Mouse (Mus musculus) midbrain, embryonic 12.5 days (tissue): ENCODE results near the gene Fscn1. TPM values are rescaled to one million over a fixed set of nuclear protein-coding genes. Genes with fewer than 3 reads are reported as not detected.
A peak's percentile ranks its signal among the peaks of the same experiment; 100 is the strongest.

Source experiments
- ATAC-seq: fragments of 200-750 bp; cut with Nextera tagmentation; 2 replicates; pipeline ENCODE4 v1.8.0; 2017; ENCODE audit warnings: low read depth, moderate TSS enrichment, moderate library complexity; ENCODE audit not compliant: low FRiP score
- H3K27ac ChIP-seq: fragments of 300-500 bp; sonication (generic); replicated peaks from 2 replicates; pipeline ENCODE4 v1.5.1; 2016; ENCODE audit warnings: mild to moderate bottlenecking
- H3K27me3 ChIP-seq: fragments of 300-500 bp; sonication (generic); 2 replicates; pipeline ENCODE4 v1.6.1; 2016; ENCODE audit warnings: mild to moderate bottlenecking
- H3K36me3 ChIP-seq: fragments of 300-500 bp; sonication (generic); 2 replicates; pipeline ENCODE4 v1.6.1; 2016
- H3K4me1 ChIP-seq: fragments of 300-500 bp; sonication (generic); 2 replicates; pipeline ENCODE4 v1.6.1; 2016
- H3K4me2 ChIP-seq: fragments of 300-500 bp; sonication (generic); replicated peaks from 2 replicates; pipeline ENCODE4 v1.6.1; 2016; ENCODE audit warnings: mild to moderate bottlenecking, moderate library complexity
- H3K4me3 ChIP-seq: fragments of 300-500 bp; sonication (generic); 2 replicates; pipeline ENCODE4 v1.5.1; 2016; ENCODE audit warnings: mild to moderate bottlenecking
- H3K9ac ChIP-seq: fragments of 300-500 bp; sonication (generic); replicated peaks from 2 replicates; pipeline ENCODE4 v1.6.1; 2016; ENCODE audit warnings: mild to moderate bottlenecking, moderate library complexity
- H3K9me3 ChIP-seq: fragments of 300-500 bp; sonication (generic); 2 replicates; pipeline ENCODE4 v1.6.1; 2016; ENCODE audit warnings: mild to moderate bottlenecking
- WGBS: fragments of 180-500 bp; shearing (Covaris S2); methylation state at CpG from one replicate; pipeline ENCODE4 v1.1.7; 2016; 5-methylcytosine and 5-hydroxymethylcytosine counted together
- polyA plus RNA-seq: library from polyadenylated mRNA; unstranded; fragments of >200 nt; fragmentation: Nextera tagmentation; extraction: Ambion mirVana; gene quantifications from 2 replicates; pipeline ENCODE4 v1.2.1, GENCODE M21; 2016

The Fscn1 gene
- 707 and 742 TPM in 2 replicates for polyA plus RNA-seq

GRCm38 (mm10) chr5:142959576-142960556, at the start of gene Fscn1:
Gene Fscn1, plus strand, starts transcription at chr5:142960343.
- Histone ChIP-seq H3K9me3 (no peaks in the 10 kb centered on the region), H3K4me3 (peak within 1 kb of the TSS; percentile 100), H3K4me1 (peaks cover 31% of the 10 kb centered on the region), H3K4me2 (peak within 1 kb of the TSS; percentile 96), H3K36me3 (no peaks in the 10 kb centered on the region), H3K27me3 (peaks cover 15% of the 10 kb centered on the region), H3K27ac (peak within 1 kb of the TSS; percentile 98), H3K9ac (peak within 1 kb of the TSS; percentile 100)
- WGBS, result 7% methylated on average over 44 of the region's 44 CpGs
- ATAC-seq, result peak; percentile 70

DNA sequence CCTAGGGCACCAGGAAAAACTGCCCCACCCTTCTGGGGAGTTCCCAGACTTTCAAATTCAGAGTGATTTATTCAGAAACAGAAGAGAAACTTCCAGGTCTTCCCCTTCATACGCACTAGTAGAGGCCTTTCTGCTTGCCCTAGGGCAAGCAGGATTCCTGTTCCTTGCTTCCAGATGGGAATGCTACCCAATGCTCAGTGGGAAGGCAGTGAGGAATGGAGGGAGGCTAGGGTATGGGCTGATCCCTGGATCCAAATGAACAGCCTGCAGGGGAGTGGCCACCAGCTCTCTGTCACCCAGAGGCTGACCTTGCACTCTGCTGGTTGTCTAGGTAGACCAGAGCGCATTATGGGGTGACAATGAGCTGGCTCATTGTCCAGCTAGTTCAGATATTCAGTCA, 48.5 kb upstream of the Fscn1 start:
- no peak overlapping the region for H3K27ac ChIP-seq
- H3K4me2 ChIP-seq, result no peak overlapping the region
- peaks cover 32% of the 10 kb centered on the region for H3K4me1 ChIP-seq
- H3K27me3 ChIP-seq, result no peaks in the 10 kb centered on the region
- H3K36me3 ChIP-seq, result no peaks in the 10 kb centered on the region
- H3K4me3 ChIP-seq, result no peak overlapping the region
- no peak overlapping the region for H3K9ac ChIP-seq
- ATAC-seq, result no peak
- 87% methylated on average over 2 of the region's 2 CpGs for WGBS
- H3K9me3 ChIP-seq, result no peaks in the 10 kb centered on the region

DNA sequence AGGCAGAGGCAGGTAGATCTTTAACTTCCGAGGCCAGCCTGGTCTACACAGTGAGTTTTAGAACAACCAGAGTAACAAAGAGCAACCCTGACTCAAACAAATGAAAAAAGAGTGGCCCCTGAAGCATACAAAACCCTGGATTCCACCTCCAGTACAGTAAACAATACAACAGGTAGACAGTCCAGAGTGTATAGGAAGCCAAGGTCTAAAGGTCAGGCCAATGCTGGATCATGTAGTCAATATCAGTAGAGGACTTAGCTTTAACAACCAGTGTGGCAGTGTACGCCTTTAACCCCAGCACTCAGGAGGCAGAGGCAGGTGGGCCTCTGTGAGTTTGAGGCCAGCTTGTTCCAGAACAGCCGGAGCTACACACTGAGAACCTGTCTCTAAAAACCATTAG, 47.8 kb upstream of the Fscn1 start:
- Histone ChIP-seq H3K9me3 (no peaks in the 10 kb centered on the region), H3K27ac (no peak overlapping the region), H3K9ac (no peak overlapping the region), H3K27me3 (no peaks in the 10 kb centered on the region), H3K36me3 (no peaks in the 10 kb centered on the region), H3K4me1 (peaks cover 27% of the 10 kb centered on the region), H3K4me2 (no peak overlapping the region), H3K4me3 (no peak overlapping the region)
- ATAC-seq, result no peak
- 89% methylated on average over 3 of the region's 3 CpGs for WGBS

DNA sequence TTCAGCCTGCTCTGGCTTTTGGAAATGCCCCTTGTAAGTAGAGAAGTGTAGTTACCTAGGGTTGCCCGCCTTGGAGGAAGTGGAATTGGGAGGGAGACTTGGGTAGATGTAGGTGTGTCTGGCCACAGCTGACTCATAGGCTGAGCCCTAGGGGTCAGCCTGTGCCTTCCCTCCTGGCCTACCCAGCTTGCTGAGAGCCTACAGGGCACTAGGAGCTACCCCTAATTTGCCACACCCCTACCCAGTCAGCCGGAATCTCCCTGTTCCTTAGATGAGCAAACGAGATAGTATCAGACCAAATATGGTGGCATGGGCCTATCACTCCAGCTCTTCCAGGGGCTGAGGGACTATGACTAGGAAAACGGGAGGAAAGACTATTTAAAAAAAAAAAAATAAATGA, 47.4 kb upstream of the Fscn1 start:
- Histone ChIP-seq H3K9me3 (no peaks in the 10 kb centered on the region), H3K27ac (no peak overlapping the region), H3K27me3 (no peaks in the 10 kb centered on the region), H3K4me3 (no peak overlapping the region), H3K4me1 (peaks cover 23% of the 10 kb centered on the region), H3K9ac (no peak overlapping the region), H3K36me3 (no peaks in the 10 kb centered on the region), H3K4me2 (no peak overlapping the region)
- ATAC-seq, result no peak
- 87% methylated on average over 4 of the region's 4 CpGs for WGBS

DNA sequence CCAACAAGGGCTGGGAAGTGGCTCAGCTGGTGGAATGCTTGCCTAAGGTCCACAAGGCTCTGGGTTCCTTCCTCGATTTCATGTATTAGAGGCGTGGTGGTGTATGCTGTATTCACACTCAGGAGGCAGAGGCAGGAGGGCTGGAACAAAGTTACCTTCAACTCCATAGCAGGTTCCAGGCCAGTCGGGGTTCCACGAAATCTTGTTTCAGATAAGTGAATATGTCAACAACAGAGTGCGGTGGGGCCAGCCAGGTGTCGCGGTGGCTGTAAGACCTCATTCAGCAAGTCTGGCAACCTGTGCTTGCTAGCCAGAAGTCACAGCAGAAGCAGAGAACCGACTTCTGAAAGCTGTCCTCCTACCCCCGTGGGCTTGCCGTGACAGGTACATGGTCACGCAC, 44.9 kb upstream of the Fscn1 start:
- Histone ChIP-seq H3K4me2 (no peak overlapping the region), H3K4me1 (no peaks in the 10 kb centered on the region), H3K36me3 (no peaks in the 10 kb centered on the region), H3K4me3 (no peak overlapping the region), H3K27me3 (no peaks in the 10 kb centered on the region), H3K9me3 (no peaks in the 10 kb centered on the region), H3K27ac (no peak overlapping the region), H3K9ac (no peak overlapping the region)
- no peak for ATAC-seq
- 96% methylated on average over 11 of the region's 11 CpGs for WGBS

DNA sequence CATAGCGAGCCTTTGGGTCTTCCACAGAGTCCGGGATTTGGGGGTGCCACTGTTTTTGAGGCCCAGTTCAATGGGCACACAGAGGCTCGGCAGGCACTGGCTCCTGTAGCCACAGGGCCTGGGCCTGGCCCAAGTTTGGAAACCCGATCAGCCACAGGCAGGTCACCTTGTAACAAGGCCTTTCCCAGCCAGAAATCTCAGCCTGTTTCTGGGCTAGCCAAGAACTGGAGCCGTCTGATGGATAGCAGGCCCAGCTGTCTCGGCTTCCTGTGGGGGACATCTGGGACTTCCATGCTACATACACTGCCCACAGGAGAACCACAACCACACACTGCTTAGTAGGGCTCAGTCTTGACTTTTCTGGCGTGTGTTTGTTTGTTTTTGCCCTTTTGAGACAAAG, 43.5 kb upstream of the Fscn1 start:
- 88% methylated on average over 7 of the region's 7 CpGs for WGBS
- H3K27ac ChIP-seq, result no peak overlapping the region
- H3K4me2 ChIP-seq, result no peak overlapping the region
- no peaks in the 10 kb centered on the region for H3K27me3 ChIP-seq
- H3K9ac ChIP-seq, result no peak overlapping the region
- no peak for ATAC-seq
- no peaks in the 10 kb centered on the region for H3K4me1 ChIP-seq
- no peak overlapping the region for H3K4me3 ChIP-seq
- H3K36me3 ChIP-seq, result no peaks in the 10 kb centered on the region
- no peaks in the 10 kb centered on the region for H3K9me3 ChIP-seq

GRCm38 (mm10) chr5:142917402-142917801, 42.7 kb upstream of the Fscn1 start:
- Histone ChIP-seq H3K36me3 (no peaks in the 10 kb centered on the region), H3K27me3 (no peaks in the 10 kb centered on the region), H3K9ac (no peak overlapping the region), H3K4me3 (no peak overlapping the region), H3K9me3 (no peaks in the 10 kb centered on the region), H3K4me2 (no peak overlapping the region), H3K27ac (no peak overlapping the region), H3K4me1 (no peaks in the 10 kb centered on the region)
- no peak for ATAC-seq
- 95% methylated on average over 8 of the region's 8 CpGs for WGBS

DNA sequence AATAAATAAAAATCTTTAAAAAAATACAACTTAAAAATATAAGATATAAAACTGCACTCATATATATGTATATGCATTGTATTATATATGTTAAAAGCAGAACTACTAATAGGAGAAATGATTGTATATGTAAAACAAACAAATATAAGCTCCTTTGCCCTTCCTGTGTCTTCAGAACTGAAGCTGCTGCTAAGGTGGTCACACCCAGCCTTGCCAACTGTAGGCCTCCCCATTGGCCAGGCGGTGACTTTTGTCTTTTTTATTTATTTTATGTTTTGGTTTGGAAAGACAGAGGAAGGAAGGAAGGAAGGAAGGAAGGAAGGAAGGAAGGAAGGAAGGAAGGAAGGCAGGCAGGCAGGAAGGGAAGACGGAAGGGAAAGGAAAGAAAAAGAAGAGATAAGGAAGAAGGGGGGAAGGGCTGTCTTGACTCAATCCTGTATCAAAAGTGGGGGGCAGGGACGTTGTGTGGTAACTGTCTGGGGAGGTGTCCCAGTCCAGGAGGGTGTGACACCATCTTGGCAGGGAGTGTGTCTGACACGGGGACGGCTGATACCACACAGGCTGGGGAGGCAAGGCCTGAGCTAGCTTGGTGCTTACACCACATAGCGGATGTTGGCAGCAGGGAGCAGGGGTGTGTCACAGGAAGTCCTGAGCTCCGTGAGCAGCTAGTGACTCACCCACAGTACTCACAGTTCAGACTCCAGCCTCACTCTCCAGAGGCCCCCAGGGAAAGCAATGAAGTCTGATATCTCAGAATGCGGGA, 39.7 kb upstream of the Fscn1 start:
- Histone ChIP-seq H3K27ac (no peak overlapping the region), H3K27me3 (no peaks in the 10 kb centered on the region), H3K4me3 (no peak overlapping the region), H3K9ac (no peak overlapping the region), H3K36me3 (no peaks in the 10 kb centered on the region), H3K4me2 (no peak overlapping the region), H3K9me3 (no peaks in the 10 kb centered on the region), H3K4me1 (no peaks in the 10 kb centered on the region)
- 74% methylated on average over 8 of the region's 8 CpGs for WGBS
- no peak for ATAC-seq

- Histone ChIP-seq H3K9me3 (no peaks in the 10 kb centered on the region), H3K27me3 (no peaks in the 10 kb centered on the region), H3K9ac (no peak overlapping the region), H3K4me2 (no peak overlapping the region), H3K27ac (no peak overlapping the region), H3K36me3 (no peaks in the 10 kb centered on the region), H3K4me1 (peaks cover 3% of the 10 kb centered on the region), H3K4me3 (no peak overlapping the region)
- 77% methylated on average over 6 of the region's 6 CpGs for WGBS
- ATAC-seq, result no peak
Measured at GRCm38 (mm10) chr5:142921074-142921459, 39.1 kb upstream of the Fscn1 start.

DNA sequence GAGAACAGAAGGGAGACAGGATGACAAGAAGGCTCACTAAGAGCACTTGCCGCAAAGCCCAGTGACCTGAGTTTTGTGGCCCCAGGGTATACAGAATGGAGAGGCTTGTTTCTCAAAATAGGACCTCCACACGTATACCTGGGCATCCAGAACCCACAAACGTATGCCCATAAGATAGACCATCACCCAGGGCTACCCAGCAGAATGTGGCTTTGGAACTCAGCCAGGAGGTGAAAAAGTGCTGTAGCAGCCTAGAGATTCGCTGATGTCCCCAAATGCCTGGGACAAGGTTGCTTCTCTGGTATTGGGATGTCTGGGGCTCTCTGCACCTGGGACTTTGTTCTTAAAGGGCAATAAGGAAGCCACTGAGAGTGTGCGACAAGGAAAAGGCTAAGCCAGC, 37.9 kb upstream of the Fscn1 start:
- Histone ChIP-seq H3K4me3 (no peak overlapping the region), H3K9me3 (no peaks in the 10 kb centered on the region), H3K36me3 (no peaks in the 10 kb centered on the region), H3K4me2 (no peak overlapping the region), H3K27ac (no peak overlapping the region), H3K27me3 (no peaks in the 10 kb centered on the region), H3K4me1 (peaks cover 11% of the 10 kb centered on the region), H3K9ac (no peak overlapping the region)
- ATAC-seq, result no peak
- WGBS, result 94% methylated on average over 5 of the region's 5 CpGs

- H3K9me3 ChIP-seq, result no peaks in the 10 kb centered on the region
- no peak overlapping the region for H3K4me2 ChIP-seq
- no peak overlapping the region for H3K27ac ChIP-seq
- no peak overlapping the region for H3K9ac ChIP-seq
- peaks cover 12% of the 10 kb centered on the region for H3K4me1 ChIP-seq
- H3K36me3 ChIP-seq, result no peaks in the 10 kb centered on the region
- peaks cover 14% of the 10 kb centered on the region for H3K27me3 ChIP-seq
- ATAC-seq, result no peak
- H3K4me3 ChIP-seq, result no peak overlapping the region
- 78% methylated on average over 3 of the region's 3 CpGs for WGBS
Measured at GRCm38 (mm10) chr5:142923781-142924180, 36.4 kb upstream of the Fscn1 start.

DNA sequence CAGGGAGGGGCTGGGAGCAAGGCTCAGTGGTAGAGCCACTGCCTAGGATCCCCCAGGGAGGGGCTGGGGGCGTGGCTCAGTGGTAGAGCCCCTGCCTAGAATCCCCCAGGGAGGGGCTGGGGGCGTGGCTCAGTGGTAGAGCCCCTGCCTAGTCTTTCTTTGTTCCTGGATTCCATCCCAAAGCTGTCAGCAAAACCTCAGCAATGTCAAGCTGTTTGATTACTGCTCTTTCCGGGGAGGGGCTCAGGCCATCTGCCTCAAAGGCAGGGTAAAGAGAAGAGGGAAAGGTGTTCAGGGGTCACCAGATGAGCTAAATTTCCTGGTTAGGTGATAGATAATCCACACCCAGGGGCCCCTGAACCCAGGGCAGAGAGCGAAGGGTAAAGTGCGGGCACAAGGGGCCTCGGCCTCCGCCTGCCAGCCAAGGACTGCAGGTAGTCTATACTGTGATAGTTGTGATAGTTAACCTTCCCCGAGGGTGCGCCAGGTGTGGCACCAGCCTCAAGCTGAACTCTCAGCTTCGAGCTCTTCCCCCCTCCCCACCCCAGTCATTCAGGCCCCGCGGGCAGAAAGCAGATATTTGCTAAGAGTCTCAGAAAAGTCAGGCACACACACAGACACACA, 35.7 kb upstream of the Fscn1 start:
- H3K4me1 ChIP-seq, result peaks cover 17% of the 10 kb centered on the region
- H3K4me2 ChIP-seq, result no peak overlapping the region
- WGBS, result 72% methylated on average over 12 of the region's 12 CpGs
- H3K9me3 ChIP-seq, result no peaks in the 10 kb centered on the region
- no peak overlapping the region for H3K4me3 ChIP-seq
- H3K36me3 ChIP-seq, result no peaks in the 10 kb centered on the region
- no peak for ATAC-seq
- peaks cover 20% of the 10 kb centered on the region for H3K27me3 ChIP-seq
- H3K27ac ChIP-seq, result no peak overlapping the region
- H3K9ac ChIP-seq, result no peak overlapping the region
